Mouse (Mus musculus): Measurements from ENCODE around the gene Cd6.

Gene Cd6

DNA sequence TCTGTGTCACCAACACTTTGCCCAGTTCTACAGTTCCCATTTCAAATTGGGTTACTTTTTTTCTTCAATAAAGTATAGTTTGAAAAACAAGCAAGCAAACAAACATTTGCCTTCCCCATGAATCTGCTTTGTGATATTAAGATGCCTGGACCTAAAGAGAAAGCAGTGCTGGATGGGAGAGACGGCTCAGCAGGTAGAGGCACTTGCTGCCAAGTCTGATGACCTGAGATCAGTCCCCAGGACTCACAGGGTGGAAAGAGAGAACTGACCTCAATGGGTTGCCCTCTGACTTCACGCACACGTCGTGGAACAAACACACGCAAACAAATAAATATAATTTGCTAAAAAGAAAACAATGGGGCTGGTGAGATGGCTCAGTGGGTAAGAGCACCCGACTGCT, 28.0 kb downstream of the Cd6 start:
- DNase-seq (ENCODE audit: low spot score), result no peak

DNA sequence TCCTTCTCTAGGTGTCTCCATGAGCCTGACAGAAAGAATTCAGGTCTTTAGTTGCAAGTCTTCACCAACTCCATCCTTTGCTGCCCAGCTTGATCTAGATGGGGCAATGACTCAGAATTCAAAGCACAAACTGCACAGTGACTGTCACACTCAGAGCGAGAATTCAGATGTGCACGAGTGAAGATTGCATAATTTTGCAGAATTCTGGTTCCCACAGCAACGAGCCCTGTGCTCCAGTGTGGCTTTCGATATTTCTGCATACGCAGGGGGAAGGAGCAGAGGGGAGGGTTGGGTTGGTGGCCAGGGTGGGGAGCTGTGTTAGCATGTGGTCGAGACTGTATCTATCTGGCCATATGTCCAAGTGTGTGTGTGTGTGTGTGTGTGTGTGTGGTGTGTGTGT, 28.8 kb downstream of the Cd6 start:
- no peak for DNase-seq (ENCODE audit: low spot score)

DNA sequence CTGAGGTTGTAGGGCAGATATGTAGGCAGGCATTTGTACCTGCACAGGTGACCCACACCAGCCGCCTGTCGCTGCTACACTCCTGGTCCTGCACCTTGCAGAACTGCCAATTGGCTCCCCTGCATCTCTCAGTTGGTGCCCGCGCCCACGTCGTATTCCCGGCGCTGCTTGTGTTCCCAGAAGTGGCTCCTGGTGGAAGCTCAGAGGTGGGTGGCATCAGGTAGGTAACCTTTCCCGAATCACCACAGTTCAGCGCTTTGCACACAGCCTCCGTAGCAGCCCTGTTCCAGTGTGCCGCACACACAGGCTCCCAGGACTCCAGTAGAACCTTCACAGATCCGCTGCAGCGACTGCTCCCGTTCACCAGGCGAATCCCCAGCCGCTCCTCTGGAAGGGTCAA, 30.7 kb downstream of the Cd6 start:
- DNase-seq (ENCODE audit: low spot score), result no peak

DNA sequence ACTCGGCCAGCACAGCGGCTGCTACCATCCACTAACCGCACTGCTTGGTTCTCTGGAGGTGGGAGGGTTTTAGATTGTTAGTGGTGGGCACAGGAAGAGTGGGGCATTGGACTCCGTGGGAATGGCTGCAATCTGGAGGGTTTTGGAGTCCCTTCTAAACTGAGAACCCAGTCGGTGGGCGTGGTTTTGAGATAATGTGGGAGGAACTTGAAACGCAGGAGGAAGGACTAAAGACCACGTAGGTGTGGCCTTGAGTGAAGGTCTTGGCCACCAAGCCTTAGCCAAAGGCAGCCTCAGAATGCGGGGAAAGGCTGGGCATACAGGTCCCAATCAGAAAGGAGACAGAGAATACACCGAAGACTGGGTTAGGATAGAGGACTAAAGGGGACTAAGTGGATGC, 31.3 kb downstream of the Cd6 start:
- DNase-seq (ENCODE audit: low spot score), result no peak

DNA sequence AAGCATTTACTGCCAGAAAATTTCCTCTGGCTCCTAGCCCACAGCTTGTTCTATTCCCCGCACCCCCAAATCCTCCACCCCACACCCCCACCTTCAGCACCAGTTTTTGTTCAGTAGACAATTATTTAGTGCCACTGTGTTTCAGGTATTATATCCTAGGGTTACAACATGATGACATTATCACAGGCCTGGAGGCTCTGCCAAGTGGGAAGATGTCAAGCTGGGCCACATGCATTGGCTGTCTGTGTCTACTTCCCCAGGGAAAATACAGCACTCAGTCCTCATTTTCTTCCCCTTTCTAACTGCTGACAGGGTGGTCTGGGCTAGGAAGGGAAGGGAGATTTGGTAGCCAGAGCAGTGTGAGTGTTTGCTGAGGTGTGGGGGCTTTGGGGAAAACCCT, 34.9 kb downstream of the Cd6 start:
- no peak for DNase-seq (ENCODE audit: low spot score)

DNA sequence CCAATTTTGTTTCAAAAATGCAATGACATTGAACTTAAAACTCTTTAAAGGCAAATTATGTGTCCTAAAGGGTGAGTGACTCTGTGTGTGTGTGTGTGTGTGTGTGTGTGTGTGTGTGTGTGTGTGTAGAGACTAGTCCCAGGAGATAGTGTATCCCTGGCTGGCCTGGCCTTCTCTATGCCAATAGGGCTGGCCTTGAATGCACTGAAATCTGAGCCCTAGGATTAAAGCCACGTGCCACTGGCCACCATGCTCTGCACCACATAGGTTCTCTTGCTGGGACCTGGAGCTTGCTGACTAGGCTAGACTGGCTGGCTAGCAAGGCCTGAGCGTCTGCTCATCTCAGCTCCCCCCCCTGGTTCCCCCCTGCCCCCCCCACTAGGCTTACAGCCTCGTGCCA, 36.8 kb downstream of the Cd6 start:
- no peak for DNase-seq (ENCODE audit: low spot score)

DNA sequence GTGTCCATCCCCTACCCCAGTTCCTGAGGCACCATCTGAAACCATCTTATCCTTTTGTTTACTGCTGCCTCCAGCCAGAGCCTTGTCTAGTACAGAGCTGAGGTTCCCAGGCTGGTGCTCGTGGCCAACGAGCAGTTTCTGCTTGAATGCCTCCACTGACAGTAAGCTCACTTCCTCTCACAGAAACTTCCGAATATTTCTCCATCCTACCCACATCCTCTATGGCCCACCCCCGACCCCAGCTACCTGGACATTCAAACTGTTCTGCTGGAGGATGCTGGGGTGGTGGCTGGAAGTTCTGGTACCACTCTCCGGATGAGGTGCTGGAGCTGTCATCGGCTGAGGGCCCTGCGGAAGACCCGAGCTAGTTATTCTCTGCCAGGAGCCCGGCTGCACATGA, 39.5 kb downstream of the Cd6 start:
- no peak for DNase-seq (ENCODE audit: low spot score)

DNA sequence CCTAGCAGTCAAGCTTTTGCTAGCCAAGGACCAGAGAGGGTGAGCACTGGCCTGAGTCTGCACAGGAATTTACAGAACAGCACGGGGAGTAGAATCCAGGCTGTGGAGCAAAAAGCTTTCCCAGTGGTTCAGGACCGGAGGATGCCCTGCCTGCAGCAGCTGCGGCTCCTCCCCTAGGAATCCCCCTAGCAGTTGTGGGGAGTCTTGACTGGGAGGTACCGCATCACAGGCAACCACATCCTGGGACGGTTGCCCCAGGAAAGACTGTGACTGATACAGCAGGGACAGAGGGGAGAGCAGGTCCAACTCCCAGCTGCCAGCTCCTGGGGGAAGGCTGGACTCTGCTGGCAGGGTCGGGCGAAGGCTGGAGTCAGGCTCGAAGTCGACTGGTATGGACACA, 41.6 kb downstream of the Cd6 start:
- no peak for DNase-seq (ENCODE audit: low spot score)

DNA sequence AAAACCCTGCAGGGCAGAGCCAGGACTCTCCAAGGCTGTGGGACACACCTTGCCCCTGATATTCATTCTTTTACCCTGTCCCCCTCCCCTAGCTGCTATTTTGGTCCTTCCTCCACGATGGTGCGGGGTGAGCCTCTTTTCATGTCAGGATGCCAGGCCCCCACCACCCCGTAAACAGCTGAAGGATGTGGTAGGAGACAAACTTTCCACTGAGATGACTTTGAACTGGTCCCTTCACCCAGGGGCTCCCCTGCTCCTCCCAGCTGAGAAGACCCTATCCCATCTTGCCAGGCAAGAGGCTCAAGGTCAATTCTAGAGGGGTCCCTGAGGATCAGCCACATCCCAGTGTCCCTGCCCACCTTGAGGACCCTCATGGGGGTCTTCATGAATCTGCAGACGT, 42.5 kb downstream of the Cd6 start:
- DNase-seq (ENCODE audit: low spot score), result no peak

DNA sequence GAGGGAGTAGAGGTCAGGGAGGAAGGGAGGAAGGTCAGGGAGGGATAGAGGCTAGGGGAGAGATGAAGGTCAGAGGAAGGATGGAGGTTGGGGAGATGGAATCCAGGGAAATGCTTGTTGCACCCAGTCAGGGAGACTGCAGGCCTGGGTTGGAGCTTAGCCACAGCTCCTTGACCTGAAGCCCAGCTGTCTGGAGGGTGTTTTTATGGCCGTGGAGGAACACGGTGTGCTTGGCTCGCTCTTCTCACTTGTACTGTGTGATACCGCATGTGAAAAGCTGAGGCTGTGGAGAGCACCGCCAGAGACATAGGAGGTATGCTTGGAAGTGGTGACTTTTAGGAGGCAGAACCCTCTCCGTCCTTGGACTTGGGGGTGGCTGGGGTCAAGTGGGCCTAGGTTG, 43.1 kb downstream of the Cd6 start:
- no peak for DNase-seq (ENCODE audit: low spot score)

DNA sequence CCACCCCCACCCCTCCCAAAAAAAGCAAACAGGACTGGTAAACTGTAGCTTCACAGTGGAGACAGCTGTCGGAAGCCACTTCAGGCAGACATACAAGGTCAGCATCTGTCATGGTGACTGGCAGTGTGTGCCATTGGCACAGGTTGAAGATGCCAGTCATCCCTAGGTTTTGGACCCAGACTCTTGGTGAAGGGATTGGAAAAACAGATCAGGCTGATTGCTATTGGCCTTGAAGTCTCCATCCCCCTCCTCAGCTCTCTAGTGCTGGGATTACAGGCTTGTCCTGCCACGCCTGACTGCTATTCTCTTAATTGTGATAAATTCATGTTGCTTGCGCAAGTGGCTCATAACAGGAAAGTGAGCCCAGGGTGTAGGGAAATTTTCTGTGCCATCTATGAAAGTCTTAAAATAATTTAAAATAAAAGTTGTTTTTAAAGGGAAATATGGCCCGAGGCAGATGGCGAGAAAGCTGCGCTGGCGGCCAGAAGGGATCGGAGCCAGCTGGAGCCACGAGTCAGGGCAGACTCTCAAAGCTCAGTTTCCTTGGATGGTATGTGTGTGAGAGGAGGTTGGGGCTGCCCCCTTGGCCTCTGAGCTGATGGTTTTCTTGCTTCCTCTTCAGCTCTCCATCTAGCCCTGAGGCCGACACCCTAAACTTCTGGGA, 44.9 kb downstream of the Cd6 start:
- DNase-seq (ENCODE audit: low spot score), result no peak

DNA sequence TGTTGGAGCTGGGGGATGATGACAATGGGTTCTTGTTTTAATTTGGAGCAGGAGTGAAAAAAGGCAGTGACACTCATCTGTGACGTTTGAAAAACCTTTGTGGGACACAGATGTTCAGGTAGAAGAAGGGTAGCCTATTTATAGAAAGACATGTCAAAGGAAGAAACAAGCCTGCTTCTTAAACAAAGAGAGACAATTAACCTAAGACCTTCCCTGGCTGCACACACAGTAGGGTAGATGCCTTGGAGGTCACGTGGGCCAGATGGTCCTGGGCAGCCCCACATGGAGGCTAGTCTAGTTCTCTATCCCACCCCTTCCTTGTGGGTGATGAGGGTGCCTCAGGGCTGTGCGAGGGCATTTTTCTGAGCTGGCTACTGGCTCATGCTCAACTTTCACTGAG, 45.8 kb downstream of the Cd6 start:
- DNase-seq (ENCODE audit: low spot score), result no peak

DNA sequence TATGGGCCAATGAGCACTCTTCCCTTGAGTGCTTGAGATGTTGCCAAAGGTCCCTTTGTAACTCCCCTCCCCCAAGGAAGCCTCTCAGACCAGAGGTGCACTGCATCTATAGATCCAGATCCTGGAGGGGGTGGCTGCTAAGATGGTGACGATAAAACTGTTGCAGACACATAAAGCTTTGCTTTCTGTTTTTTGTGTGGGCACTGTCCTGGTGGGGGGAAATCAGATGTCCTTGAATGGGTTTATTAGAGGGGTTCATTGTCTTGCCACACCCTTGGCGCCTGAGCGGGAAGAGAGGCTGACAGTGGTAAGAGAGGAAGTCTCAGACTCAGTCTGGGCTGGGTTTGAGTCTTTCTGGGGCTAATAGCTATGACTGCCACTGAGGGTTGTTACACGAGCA, 46.7 kb downstream of the Cd6 start:
- no peak for DNase-seq (ENCODE audit: low spot score)

DNA sequence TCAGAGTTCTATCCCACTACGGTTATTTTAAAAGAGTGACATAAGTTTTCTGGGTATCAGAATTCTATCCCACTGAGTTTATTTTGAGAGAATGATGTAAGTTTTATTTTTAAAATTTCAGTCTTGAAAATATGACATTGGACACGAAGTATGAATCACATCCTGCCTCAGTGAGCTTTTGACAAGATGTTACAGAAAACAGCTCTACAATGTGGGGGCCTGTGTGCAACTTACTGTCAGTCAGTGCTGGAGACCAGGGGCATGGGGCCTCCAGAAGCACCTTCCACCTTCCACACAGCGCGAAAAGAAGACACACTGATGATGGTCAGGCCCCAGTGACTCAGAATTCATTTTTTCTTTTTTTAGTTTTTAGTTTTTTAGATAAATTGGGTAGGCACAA, 48.2 kb downstream of the Cd6 start:
- DNase-seq (ENCODE audit: low spot score), result no peak

DNA sequence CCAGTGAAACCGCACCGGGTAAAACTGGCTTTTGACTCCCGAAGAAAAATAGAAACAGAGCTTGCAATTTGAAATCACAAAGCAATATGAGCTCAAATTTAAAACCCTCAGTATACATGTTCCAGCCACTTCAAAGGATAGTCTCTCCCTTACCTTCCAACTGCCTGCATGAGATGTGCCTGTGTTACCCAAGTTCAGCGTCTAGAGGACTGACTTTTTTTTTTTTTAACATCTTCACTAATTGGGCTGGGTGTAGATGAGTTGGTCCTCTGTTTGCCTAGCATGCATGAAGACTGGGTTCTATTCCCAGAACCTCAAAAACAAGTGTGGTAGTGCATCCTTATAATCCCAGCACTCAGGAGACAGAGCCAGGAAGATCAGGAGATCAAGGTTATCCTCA, 53.0 kb downstream of the Cd6 start:
- DNase-seq (ENCODE audit: low spot score), result no peak

DNA sequence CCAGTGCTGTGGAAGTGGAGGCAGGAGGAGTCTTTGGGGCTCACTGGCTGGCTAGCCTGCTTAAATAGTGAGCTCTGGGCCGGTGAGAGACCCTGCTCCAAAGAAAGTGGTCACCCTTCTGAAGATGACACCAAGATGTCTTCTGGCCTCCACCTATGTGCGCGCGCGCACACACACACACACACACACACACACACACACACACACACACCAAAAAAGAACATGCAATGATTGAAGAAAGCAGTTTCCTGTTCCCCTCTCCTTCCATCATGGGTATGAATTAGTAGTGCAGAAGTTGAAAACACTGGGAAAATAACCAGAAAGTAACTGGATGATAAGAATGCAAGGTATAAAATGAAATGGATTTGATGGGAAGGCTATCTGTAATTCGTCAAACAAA, 55.7 kb downstream of the Cd6 start:
- no peak for DNase-seq (ENCODE audit: low spot score)

DNA sequence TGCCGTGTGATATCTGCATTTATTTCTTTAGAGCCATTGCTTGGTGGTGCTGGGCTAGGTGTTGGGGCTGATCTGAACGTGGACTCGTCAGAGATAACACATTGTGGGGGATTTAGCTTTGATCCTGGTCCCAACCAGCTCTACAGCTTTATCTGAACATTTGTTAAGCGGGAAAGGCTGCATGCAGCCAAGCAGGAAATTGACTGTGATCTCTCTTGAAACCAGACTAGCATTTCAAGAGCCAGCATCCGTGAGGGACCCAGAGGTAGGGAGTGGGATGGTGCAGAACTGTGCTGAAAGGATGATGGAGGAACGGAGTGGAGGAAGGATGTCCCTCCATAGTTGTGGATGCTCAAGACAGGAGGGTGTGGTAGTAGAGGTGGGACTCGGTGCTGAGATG, 56.5 kb downstream of the Cd6 start:
- no peak for DNase-seq (ENCODE audit: low spot score)

DNA sequence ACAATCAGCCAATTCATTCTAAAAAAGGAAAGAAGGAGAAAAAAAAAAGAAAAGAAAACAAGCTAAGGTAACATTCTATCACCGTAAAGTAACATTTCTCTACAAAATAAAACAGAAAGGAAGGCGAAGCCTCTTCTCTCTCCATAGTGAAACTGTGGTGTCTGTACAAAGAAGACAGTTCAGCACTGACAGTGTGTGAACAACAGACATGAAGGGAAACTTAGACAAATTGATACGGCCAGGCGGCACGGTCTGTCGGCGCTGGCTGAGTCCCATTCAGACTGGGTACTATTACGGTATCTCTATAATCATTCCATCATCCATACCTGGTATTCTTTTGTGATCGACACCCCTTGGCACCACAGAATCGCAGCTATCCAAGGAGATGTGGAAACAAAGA, 57.0 kb downstream of the Cd6 start:
- DNase-seq (ENCODE audit: low spot score), result no peak

DNA sequence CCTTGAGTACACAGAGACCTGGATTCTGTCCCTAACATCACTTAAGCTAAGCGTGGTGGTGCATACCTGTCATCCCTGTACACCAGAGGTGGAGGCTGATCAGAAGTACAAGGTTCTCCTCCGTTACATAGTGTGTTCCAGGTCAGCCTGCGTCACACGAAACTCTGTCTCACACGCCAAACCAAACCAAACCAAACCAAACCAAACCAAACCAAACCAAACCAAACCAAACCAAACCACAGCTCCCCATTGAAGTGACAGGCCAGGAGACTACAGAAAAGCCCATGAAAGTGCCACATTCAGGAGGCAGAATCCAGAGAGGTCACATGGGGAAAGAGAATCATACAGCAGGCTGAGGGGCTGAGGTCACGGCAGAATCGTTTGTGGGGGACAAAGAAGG, 57.9 kb downstream of the Cd6 start:
- no peak for DNase-seq (ENCODE audit: low spot score)

DNA sequence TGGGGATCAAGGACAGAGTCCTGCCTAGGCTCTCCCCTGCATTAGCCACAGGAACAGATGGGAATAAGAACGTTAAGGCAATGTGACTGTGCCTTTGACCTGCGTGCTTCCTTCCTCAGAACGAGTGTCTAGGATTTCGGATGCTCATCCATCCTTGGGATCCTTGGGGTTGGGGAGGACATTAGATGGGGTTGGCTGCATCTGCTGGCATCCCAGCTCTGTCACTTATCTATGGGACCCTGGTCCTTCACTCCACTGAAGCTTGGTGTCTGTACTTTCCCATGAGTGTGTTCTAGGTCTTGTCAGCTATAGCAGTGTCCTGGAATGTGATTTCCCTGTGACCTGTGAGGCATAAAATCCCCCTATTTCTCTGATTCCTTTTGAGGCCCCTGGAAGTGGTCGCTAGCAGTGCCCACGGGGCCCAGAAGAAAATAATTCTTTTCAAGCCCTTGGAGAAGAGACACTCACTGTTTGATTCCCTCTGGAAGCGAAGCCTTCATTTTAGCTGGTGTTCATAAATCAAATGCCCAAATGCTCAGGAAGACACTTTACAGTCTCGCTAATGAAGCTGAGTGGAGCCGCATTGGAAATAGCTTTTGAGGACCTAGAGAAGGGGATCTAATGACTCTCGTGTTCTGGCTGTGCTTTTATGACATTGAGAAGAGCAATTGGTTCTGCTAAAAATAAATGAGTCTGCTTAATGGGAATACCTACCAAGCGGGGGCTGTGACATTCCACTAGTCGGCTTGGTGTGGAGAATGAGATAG, 60.2 kb downstream of the Cd6 start:
- DNase-seq (ENCODE audit: low spot score), result no peak

DNA sequence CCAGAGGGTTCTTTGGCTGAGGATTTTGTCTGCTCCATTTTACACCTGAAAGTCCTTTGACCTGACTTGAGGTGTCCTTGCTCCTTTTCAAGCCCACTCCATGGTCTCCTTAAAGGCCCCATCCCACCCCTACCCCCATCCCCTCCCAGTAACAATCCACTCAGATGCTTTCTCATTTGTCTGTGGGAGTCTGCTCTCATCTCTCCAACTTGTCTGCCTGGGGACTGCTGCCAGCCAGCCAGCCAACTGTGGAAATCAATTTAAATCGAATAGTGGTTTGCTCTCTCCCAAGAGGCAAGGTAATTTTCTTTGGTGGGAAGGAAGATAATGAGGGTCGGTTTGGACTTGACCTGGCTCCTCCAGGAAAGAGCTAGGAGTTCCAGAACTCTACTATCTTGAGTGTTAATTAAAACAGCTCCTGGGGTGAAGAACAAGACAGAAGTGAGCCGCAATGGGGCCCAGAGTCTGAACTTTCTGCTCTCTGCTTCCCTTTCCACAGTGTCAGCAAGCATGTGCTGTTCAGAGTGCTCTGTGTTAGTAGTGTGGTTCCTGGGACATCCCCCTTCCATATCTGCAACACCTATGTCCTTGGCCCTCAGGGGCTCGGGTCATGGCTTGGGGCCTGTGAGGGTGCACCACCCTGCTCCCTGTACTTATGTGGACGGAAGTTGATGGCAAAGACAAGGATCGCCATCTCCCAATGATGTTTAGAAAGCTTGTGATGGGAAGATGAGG, 61.0 kb downstream of the Cd6 start:
- no peak for DNase-seq (ENCODE audit: low spot score)

DNA sequence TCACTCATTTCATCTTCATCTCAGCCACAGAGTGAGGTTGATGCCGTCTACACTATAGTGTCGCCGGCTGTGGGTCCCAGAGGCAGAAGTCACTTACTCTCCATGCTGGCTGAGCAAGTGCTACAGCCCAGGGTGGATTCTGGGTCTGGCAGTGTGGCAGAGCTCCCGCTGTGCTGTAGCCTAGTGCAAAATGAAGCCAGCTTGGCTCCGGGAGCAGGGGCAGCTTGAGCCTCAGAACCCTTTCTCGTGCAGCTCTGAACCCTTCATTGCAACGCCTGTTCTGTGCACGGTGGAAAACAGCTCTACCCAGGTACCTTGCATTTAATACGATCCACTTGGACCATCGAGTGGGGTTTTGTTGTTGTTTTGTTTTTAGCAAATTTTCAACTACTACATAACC, 62.2 kb downstream of the Cd6 start:
- DNase-seq (ENCODE audit: low spot score), result no peak

DNA sequence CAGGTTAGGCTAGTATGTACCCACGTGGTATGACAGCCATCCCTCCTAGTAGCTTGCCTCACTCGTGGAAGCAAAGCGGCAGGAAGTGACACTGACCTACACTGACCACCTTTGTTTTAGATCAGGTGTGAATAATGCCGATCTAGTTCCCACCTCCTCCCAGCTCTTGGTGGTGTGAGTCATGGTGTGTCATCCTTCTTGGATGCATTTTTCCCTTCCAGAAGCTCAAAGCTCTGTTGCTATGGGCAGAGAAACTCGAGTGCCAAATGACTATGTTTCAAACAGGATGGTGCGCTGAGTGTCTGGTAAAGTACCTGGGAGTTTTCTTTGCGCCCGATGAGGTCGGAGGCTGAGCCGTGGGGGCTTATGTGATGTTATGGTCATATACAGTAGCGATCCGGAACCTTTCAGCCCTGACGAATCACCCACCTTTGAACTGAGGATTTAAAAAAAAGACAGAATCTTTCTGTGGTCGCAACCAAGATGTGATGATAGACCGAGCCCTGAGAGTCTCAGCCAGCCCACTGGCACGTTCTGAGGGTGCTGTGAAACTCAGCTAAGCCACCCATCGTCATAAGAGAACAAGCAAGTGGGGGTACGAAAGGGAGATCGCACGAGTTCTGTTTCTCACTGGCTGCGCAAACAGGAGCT, 66.4 kb downstream of the Cd6 start:
- DNase-seq (ENCODE audit: low spot score), result no peak
